Mouse (Mus musculus) E14TG2a.4 (cell line): ENCODE results near the gene Retreg3.

Experiments used
- CTCF ChIP-seq: conservative IDR thresholded peaks from 2 replicates; pipeline ENCODE4 v1.5.1; 2014; ENCODE audit warnings: low read length
- POU5F1 ChIP-seq: IDR thresholded peaks from 2 replicates; pipeline ENCODE4 v1.6.1; 2014; ENCODE audit warnings: low read length, borderline replicate concordance

- TF ChIP-seq CTCF (no peak), POU5F1 (no peak)
Observed at GRCm38 (mm10) chr11:101140164-101140819, 20.6 kb upstream of the Retreg3 start.
